Mouse (Mus musculus) bone marrow macrophage, adult 2 months (primary cell): ENCODE measurements around the gene Vmn1r3.
"Not testable (repeated sequence)": the region's sequence is repeated elsewhere in the genome, so short reads cannot be mapped to it uniquely, and the experiment has no call there.

Experiments used
- CTCF ChIP-seq: IDR thresholded peaks from 2 replicates; pipeline ENCODE4 v1.5.1; 2012; ENCODE audit warnings: low read depth, mild to moderate bottlenecking, low read length, moderate library complexity
- POLR2A ChIP-seq: IDR thresholded peaks from 2 replicates; pipeline ENCODE4 v1.6.1; 2012; ENCODE audit warnings: mild to moderate bottlenecking, low read depth, low read length, borderline replicate concordance

GRCm38 (mm10) chr4:3176195-3176594 is 9.0 kb downstream of the Vmn1r3 start:
- not testable (repeated sequence) for TF ChIP-seq POLR2A, CTCF
